Mouse (Mus musculus) layer of hippocampus, postnatal 25 days (tissue): Measurements from ENCODE around the gene Mtf2. TPM values are rescaled to one million over a fixed set of nuclear protein-coding genes. Genes with fewer than 3 reads are reported as not detected.
"Not testable (repeated sequence)": the region's sequence is repeated elsewhere in the genome, so short reads cannot be mapped to it uniquely, and the experiment has no call there.

Source experiments
- DNase-seq, 2 experiments: peaks; one replicate each; pipeline ENCODE4 v3.0.0; 2022; ENCODE audit warnings: mixed read lengths in 2 of 2, low spot score in 1 of 2; ENCODE audit errors: extremely low spot score in 1 of 2
- total RNA-seq, 2 experiments: library from RNA; stranded (reverse); gene quantifications; 2 replicates each; pipeline ENCODE4 v1.2.3; 2021

Gene Mtf2
- total RNA-seq, 2 experiments from 2014 or later, result 42.7 to 52.3 TPM

DNA sequence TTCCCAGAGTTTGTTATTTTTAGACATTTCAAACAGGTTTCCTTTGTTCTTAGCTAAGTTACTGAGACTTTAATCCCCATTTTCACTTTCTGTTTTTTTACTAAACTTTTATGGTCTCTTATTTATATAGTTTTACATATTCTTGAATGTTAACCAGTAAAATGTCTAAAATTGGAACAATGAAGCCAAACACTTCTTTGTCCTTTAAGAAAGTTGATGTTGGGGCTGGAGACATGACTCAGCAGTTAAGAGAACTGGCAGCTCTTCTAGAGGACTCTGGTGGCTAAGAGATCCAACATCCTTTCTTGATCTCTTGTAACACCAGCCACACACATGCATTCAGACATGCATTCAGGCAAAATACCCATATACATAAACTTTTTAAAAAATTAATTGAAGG lies 14.1 kb downstream of the Mtf2 start:
- no peak for DNase-seq

DNA sequence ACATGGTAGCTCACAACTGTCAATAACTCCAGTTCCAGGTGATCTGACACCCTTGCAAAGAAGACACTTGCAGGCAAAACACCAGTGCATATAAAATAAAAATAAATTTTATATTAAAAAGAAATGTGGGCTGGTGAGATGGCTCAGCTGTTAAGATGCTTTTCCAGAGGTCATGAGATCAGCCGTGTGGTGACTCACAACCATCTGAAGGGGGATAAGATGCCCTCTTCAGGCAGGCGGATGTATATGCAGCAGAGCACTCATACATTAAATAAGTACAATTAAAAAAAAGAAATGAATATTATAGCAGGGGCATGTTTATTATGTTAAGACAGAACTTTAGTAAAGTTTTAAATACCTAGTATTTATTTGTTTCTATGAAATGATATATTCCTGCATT lies 16.9 kb downstream of the Mtf2 start:
- DNase-seq, result no peak

DNA sequence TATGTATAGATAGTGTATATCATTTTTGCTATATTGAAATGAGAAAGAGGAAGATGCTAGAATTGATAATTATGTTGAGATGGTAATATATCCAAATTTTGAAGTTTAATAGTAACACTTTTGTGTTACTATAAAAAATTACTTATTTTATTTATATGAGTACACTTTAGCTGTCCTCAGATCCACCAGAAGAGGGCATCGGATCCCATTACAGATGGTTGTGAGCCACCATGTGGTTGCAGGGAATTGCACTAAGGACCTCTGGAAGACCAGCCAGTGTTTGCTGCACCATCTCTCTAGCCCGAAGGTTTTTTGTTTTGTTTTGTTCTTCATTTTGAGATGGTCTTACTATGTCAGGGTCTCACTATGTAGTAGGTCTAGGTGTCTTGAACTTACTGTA lies 20.0 kb downstream of the Mtf2 start:
- no peak for DNase-seq

DNA sequence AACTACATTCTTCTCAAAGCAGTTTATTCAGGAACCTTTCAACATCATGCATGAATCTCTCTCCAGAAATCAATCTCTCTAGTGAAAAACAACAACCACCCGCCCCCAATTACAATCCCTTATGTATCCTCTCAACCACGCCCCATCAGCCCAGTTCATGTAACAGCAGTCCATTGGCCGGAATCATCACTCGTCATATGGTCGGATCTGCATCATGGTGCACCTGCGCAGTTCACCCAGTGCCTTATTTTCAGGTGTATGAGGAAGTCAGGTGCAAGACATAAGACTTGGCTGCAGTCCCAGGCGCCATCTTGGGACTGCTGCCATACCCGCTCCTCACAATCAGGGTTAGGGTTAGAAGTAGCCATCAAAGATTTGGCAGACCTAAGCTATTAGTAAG lies 27.3 kb downstream of the Mtf2 start:
- not testable (repeated sequence) for DNase-seq

DNA sequence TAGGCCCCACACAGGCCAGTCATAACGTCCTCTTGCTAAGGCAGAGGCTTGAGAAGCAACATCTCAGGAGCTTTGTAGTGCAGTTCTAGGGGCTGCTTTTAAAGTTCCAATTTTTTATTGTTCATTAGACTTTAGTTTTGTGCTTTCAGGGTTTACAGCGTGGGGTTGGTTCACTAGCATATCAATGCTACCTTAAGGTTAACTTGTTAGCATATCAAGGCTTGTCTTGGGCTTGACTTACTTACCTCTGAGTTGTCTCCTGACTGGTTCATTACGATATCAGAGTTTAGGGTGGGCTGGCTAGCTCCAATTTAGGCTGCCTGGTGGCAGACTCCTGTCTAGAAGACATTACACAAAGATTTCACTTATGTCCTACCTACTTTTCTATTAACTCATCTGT lies 32.2 kb downstream of the Mtf2 start:
- DNase-seq, result no peak

DNA sequence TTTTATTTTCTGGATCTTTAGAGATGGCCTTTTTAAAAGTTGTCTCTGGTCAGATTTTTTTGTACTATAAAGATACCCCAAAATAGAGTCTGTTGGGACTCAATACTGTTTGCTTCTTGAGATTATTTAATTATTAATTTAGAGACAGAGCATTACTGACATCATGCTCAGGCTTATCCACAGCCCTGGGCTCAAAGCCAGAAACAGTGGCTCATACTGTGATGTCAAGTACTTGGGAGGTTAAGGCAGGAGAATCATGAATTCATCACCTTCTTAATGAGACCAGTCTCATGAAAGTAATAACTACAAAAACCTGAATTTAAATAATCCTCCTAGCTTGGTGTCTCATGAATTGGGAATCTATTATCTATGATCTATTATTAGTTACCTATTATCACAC lies 34.7 kb downstream of the Mtf2 start:
- no peak for DNase-seq

DNA sequence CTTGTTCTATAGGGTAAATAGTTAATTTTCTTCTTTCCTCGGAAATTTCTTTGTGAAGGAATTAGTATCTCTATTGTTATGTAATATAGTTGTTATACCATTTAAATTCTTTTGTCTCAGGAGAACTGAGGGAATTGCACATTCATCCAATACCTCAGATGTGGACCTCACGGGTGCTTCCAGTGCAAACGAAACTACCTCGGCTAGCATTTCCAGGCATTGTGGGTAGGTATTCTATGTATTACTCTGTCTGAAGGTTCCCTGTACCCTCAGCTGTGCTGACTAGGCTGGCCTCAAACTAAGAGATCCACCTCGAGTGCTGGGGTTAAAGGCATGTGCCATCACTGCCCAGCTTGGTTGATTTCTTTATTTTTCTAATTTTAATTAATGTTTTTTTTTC lies 38.8 kb downstream of the Mtf2 start:
- DNase-seq, result no peak

DNA sequence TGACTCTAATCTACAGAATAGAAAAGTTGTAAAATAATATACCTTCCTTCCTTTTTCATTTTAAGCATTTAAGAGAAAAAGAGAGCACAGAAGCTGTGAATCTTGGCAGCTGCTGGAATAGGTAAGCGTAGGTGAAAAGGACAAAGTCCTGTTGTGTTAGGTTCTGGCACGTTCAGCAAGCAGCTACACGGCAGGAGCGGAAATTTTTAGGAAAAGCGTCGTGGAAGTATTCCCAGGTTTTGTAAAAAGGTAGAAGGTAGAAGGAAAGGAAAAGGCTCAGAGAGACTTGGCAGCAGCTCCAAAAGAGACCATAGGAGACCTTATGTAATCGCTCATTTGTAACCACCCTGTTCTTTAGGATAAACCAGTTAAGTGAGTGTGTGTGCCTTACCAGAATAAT lies 43.9 kb downstream of the Mtf2 start:
- no peak for DNase-seq

DNA sequence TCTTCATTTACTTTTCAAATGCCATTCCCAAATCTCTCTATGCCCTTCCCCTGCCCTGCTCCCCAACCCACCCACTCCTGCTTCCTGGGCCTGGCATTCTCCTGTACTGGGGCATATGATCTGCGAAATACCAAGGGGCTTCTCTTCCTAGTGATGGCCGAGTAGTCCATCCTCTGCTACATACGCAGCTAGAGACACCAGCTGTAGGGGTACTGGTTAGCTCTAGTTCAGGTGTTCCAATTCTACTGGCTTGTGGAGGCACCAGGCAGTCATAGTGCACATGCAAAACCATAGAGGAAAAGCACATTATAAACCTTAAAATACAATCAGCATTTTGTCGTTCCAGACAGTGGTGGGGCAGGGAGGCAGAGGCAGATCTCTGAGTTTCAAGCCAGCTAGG lies 52.2 kb downstream of the Mtf2 start:
- DNase-seq, result no peak

DNA sequence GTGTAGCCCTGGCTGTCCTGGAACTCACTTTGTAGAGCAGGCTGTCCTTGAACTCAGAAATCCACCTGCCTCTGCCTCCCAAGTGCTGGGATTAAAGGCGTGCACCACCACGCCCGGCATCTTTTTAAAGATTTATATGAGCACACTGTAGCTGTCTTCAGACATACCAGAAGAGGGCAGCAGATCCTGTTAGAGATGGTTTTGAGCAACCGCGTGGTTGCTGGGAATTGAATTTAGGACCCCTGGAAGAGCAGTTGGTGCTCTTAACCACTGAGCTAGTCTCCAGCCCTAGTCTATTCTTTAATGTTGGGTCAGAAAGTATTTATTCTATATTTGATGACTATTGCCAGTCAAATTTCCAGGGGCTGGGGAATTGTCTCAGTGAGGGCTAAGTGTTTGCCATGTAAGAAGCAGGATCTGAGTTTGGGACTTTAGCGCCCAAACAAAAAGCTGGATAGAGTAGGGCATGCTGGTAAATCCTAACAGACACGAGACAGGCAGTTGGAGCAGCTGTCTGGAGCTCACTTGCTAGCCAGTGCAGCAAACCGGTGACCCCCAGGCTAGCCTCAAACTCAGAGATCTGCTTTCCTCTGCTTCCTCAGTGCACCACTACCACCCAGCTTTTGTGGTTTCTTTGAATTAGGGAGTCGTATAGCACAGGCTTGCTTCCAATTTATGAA lies 54.9 kb downstream of the Mtf2 start:
- DNase-seq, result no peak

DNA sequence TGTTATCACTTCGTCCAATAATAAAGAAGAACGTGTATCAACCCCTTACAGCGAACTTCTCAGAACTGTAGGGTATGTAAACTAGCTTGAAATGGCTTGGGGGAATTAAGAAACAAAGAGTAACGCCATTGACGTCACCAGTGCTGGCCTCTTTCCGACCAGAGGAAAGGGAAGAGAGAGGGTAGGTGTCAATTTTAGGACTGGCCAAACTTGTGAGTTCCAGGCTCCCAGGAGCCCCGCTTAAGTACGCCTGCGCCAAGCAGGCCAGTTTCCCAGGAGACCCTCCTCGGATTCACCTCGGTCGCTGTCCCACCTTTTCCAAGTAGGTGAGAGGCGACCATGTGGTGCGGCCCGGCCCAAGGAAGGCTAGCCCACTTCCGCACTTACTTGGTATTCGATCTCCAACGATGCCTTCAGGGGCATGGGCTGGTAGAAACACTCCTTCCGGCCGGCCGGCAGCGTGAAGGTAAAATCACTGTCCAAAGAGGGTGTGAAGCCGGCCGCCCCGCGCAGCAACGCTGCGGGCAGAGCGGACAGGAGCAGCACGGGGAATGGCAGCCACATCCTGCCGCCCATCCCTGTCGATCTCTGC lies 66.5 kb downstream of the Mtf2 start:
- DNase-seq, result no peak

DNA sequence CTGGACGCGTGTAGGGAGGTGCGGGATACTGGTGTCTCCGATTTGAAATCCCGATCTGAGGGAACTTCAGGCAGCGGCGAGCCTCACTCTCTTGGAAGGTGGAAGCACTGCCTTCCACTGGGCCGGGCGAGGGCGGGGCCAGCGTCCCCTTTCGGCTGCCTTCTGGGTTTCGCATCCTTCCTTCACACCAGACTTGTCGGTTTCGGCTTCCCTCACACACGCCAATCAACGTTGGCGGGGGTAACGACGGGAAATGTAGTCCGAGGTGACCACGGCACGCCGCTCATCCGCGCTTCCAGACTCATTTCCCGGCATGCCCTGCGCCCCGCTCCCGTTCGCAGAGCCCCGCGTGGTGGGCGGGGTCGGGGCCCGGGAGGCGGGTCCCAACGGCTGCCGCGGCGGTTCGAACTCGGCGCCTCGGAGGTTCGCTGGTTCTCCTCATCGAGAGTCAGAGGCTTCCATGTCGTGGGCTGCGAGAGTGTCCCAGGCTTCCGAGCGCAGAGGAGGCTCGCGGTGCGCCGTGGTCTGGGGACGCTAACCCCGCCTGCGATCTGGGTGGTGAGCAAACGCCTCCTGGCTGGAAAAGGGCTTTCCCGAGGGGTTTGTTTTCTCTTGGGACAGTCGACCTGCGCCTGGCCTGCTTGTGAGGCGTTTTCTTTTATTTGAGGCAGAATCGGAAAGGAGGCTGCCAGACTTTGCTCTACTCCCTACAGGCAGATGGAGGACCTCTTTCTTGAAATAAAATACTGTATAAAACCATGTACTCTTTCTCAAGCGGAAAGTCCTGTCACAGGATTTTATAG lies 67.2 kb downstream of the Mtf2 start, which contains the start of the genes Tmed5 and Ccdc18:
Tmed5 (minus strand) TSS at position 180 of the 803 bp plus-strand sequence.
Ccdc18 (plus strand) TSS at position 435 of the 803 bp plus-strand sequence.
- peak; percentile 86 to 91 for DNase-seq

DNA sequence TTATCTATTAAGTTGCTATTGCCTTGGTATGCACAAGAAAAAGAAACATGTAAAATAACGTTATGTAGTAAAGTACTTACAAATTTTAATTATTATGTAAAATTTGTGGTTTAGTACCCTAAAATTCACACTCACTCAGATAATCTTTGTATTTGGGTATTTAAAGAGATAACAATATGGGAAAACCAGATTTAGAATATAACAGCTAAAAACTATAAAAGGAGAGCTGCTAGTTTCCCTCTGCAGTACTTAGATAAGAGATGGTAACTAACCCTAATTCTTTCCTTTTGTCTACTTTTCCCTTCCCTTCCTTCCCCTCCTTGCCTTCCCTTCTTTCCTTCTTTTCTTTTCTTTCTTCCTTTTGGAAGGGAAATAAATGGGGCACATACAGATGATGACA lies 87.1 kb downstream of the Mtf2 start:
- no peak for DNase-seq

Other genes starting within 250 kb of the Mtf2 start
- not detected for gene Ube2d2b, start 235.6 kb upstream of the Mtf2 start, total RNA-seq
- 10 to 100 TPM; 58.8 to 65.1 TPM for gene Evi5, start 190.6 kb upstream of the Mtf2 start, total RNA-seq
- gene Rpl5, start 165.2 kb upstream of the Mtf2 start, total RNA-seq, result 10 to 100 TPM; 70.5 to 74.2 TPM
- gene Fam69a, start 78.6 kb upstream of the Mtf2 start, total RNA-seq, result 10 to 100 TPM; 33.5 to 39.0 TPM
- 10 to 100 TPM; 23.0 to 26.0 TPM for gene Tmed5, start 66.9 kb downstream of the Mtf2 start, total RNA-seq
- under 1 TPM; 0.96 to 0.99 TPM for gene Ccdc18, start 67.2 kb downstream of the Mtf2 start, total RNA-seq
- 10 to 100 TPM; 46.1 to 47.8 TPM for gene Dr1, start 203.2 kb downstream of the Mtf2 start, total RNA-seq
- gene Pigg, start 246.9 kb downstream of the Mtf2 start, total RNA-seq, result 10 to 100 TPM; 10.9 to 11.5 TPM